Mouse (Mus musculus): ENCODE measurements around the gene Ppt1. TPM values are rescaled to one million over a fixed set of nuclear protein-coding genes. Genes with fewer than 3 reads are reported as not detected.
"Not testable (repeated sequence)": the region's sequence is repeated elsewhere in the genome, so short reads cannot be mapped to it uniquely, and the experiment has no call there.

The Ppt1 gene
- 40.0 TPM for polyA plus RNA-seq (2012; fragmentation: generic; extraction: Trizol)
- long read RNA-seq, experiment 1, transcript Ppt1-201 (9 exons, 2,381 nt) = major isoform, 113 of 130 reads
- long read RNA-seq, experiment 1, partial matches to known transcripts = 3 of 130 reads
- long read RNA-seq, experiment 1, other reads (novel, unspliced or antisense) = 12 of 130 reads
- long read RNA-seq, experiment 2, transcript Ppt1-201 (9 exons, 2,381 nt) = major isoform, 431 of 454 reads
- long read RNA-seq, experiment 2, partial matches to known transcripts = 0 of 454 reads
- long read RNA-seq, experiment 2, other reads (novel, unspliced or antisense) = 20 of 454 reads

DNA sequence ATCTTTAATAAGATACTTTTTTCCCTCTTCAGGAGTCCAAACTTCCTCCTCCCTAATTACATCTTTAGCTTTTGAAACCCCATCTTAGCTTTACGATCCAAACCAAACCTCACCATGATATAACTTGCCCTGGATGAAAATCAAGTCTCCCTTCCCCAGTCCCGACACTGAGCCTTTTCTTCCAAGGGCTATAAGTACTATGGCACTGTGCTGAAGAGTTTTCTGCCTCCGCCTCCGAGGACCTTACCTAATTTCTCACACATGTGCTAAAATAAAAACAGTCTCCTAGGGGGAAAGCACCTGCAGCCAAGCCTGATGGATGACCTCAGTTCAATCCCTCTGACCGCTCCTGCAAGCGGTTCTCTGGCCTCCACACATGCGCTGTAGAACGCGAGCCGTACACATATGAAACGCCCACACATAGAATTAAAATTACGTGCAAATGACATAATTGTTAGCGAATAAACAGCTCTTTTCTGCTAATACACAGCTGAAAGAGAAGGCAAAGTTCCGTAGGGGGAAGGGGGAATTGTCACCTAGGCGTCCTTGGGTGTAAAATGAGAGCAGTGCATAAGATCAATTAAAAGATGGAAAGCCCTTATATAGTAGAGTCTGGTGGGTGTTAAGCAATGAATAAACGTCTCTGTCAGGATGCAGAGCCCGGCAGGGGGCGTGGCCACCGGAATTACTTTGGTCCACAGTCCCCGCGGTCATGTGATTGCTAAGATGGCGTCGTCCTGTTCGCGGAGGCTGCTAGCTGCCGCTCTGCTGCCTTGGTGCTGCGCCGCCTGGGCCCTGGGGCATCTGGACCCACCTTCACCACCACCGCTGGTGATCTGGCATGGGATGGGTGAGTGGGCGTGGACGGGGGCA lies at the start of gene Ppt1:
Gene Ppt1, plus strand, starts transcription at position 713 of the 873 bp plus-strand sequence.
- Histone ChIP-seq H3K79me3 (ENCODE audit: low read depth) (peaks cover 16% of the 10 kb centered on the region), H3K79me2 (ENCODE audit: control insufficient read depth, insufficient read depth) (peaks cover 34% of the 10 kb centered on the region), H3K27me3 (ENCODE audit: control insufficient read depth, insufficient read depth, insufficient read length) (no peaks in the 10 kb centered on the region), H3K4me3 (ENCODE audit: insufficient read depth, poor library complexity, severe bottlenecking) (peak within 1 kb of the TSS; percentile 69), H3K36me3 (ENCODE audit: control insufficient read depth, insufficient read depth) (peaks cover 9% of the 10 kb centered on the region), H3ac (ENCODE audit: control insufficient read depth, insufficient read length, low read depth) (peak within 1 kb of the TSS; percentile 85)
- TF ChIP-seq MYOG (IDR thresholded peaks at IDR 0.05; ENCODE audit: control insufficient read depth, extremely low read depth, insufficient read length) (no peak), MAX (IDR thresholded peaks at IDR 0.05) (peak; percentile 56), MYOD1 (IDR thresholded peaks at IDR 0.05; ENCODE audit: control insufficient read depth, insufficient read length, low read depth) (no peak), CEBPB (IDR thresholded peaks at IDR 0.05; ENCODE audit: low read depth) (peak; percentile 54), CTCF (IDR thresholded peaks at IDR 0.05; ENCODE audit: control insufficient read depth, insufficient read depth, insufficient read length) (no peak), USF1 (IDR thresholded peaks at IDR 0.05; ENCODE audit: low read depth) (peak; percentile 92), FOSL1 (IDR thresholded peaks at IDR 0.05; ENCODE audit: insufficient read depth, low read length, poor library complexity, severe bottlenecking) (no peak)

DNA sequence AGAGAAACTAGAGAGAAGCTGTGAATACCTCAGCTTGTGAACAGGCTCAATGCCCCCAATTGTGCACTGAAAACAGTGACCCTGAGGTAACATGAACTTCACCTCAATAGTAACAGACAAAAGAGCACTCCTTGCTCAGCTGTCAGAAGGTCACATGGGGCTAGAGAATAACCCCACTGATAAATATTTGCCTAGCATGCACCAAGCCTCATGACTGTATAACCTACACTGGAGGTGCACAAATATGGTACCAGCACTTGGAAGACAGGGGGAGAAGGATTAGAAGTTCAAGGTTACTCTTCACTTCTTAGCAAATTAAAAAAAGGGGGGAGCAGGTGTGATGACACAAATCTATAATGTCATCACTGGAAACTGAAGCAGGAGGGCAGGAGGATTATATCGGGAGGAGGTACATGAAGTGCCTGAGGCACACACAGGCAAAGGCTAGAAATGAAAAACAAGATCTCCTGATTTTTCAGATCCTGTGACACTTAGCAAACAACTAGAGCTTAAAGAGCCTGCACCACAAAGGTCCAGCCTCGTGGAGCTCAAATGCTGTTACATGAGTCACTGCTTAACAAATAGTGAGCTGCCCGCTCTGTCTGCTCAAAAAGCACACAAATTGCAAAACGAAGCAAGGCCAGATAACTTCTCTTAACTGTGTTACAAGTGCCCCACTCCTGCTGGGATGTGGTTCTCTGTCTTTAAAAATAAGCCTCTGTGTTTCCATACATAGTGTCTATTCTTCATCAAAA lies 46.5 kb upstream of the Ppt1 start:
- no peak overlapping the region for H3K4me3 ChIP-seq (ENCODE audit: insufficient read depth, poor library complexity, severe bottlenecking)
- H3ac ChIP-seq (ENCODE audit: control insufficient read depth, insufficient read length, low read depth) = no peak overlapping the region
- no peak for TF ChIP-seq MYOG (IDR thresholded peaks at IDR 0.05; ENCODE audit: control insufficient read depth, extremely low read depth, insufficient read length)
- H3K79me3 ChIP-seq (ENCODE audit: low read depth) = no peaks in the 10 kb centered on the region
- no peaks in the 10 kb centered on the region for H3K79me2 ChIP-seq (ENCODE audit: control insufficient read depth, insufficient read depth)
- no peaks in the 10 kb centered on the region for H3K36me3 ChIP-seq (ENCODE audit: control insufficient read depth, insufficient read depth)
- H3K27me3 ChIP-seq (ENCODE audit: control insufficient read depth, insufficient read depth, insufficient read length) = no peaks in the 10 kb centered on the region

DNA sequence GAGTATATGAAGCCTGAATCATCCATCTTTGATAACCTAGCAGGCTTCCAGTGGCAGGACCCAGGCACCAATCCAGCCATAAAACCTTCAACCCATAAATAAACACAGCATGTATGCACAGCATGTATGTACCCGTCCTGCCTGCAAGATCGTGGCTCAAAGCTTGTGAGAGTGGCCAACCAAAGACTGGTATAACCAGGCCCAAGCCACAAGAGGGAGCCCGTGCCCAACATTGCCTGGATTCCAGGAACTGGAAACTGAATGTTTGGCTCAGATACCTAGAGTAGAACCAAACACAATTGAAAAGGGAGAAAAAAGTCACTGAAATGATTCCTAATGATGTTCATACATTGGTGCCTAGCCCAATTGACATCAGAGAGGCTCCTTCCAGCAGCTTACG lies 27.9 kb upstream of the Ppt1 start:
- no peaks in the 10 kb centered on the region for H3K79me2 ChIP-seq (ENCODE audit: control insufficient read depth, insufficient read depth)
- H3K36me3 ChIP-seq (ENCODE audit: control insufficient read depth, insufficient read depth) = no peaks in the 10 kb centered on the region
- H3K79me3 ChIP-seq (ENCODE audit: low read depth) = no peaks in the 10 kb centered on the region
- H3K4me3 ChIP-seq (ENCODE audit: insufficient read depth, poor library complexity, severe bottlenecking) = no peak overlapping the region
- H3ac ChIP-seq (ENCODE audit: control insufficient read depth, insufficient read length, low read depth) = no peak overlapping the region
- peaks cover 6% of the 10 kb centered on the region for H3K27me3 ChIP-seq (ENCODE audit: control insufficient read depth, insufficient read depth, insufficient read length)
- TF ChIP-seq CTCF (IDR thresholded peaks at IDR 0.05; ENCODE audit: control insufficient read depth, insufficient read depth, insufficient read length) = peak; percentile 71
- no peak for TF ChIP-seq MAX (IDR thresholded peaks at IDR 0.05)

DNA sequence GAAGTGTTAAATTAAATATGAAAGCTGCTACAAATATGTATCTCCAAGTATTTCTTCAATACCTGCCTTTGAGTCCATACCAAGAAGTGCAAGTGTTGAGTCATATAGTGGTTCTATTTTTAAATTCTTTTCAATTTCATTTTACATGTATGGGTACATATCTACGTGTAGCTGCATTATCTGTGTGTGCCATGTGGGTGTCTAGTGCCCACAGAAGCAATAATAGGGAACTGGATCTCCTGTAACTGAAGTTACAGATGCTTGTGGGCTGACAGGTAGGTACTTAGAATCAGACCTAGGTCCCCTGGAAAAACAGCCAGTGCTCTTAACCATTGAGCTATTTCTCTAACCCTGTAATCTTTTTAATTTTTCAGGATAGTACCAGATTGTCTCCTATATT lies 24.9 kb upstream of the Ppt1 start:
- H3ac ChIP-seq (ENCODE audit: control insufficient read depth, insufficient read length, low read depth) = no peak overlapping the region
- H3K4me3 ChIP-seq (ENCODE audit: insufficient read depth, poor library complexity, severe bottlenecking) = no peak overlapping the region
- H3K79me3 ChIP-seq (ENCODE audit: low read depth) = no peaks in the 10 kb centered on the region
- no peaks in the 10 kb centered on the region for H3K79me2 ChIP-seq (ENCODE audit: control insufficient read depth, insufficient read depth)
- peaks cover 6% of the 10 kb centered on the region for H3K27me3 ChIP-seq (ENCODE audit: control insufficient read depth, insufficient read depth, insufficient read length)
- no peak for TF ChIP-seq USF1 (IDR thresholded peaks at IDR 0.05; ENCODE audit: low read depth)
- H3K36me3 ChIP-seq (ENCODE audit: control insufficient read depth, insufficient read depth) = no peaks in the 10 kb centered on the region

DNA sequence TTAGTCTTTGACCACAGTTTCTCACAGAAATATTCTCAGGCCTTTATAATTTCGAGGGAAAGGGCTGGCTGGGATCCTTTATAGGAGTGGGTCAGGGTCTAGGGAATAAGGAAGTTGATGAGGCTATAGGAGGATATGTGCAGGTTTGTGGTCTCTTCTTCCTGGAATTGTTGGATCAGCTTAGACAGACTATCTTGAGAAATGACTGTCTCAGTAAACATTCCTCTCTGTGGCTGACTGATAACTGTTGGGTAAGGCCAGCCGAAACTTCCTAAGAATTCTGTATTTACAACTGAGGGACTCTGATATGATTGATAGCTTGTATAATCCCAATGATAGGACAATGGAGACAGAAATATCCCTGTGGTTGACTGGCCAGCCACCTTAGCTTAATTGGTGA lies 24.2 kb upstream of the Ppt1 start:
- Histone ChIP-seq H3K79me3 (ENCODE audit: low read depth) (no peaks in the 10 kb centered on the region), H3ac (ENCODE audit: control insufficient read depth, insufficient read length, low read depth) (no peak overlapping the region), H3K79me2 (ENCODE audit: control insufficient read depth, insufficient read depth) (no peaks in the 10 kb centered on the region), H3K4me3 (ENCODE audit: insufficient read depth, poor library complexity, severe bottlenecking) (no peak overlapping the region), H3K36me3 (ENCODE audit: control insufficient read depth, insufficient read depth) (no peaks in the 10 kb centered on the region), H3K27me3 (ENCODE audit: control insufficient read depth, insufficient read depth, insufficient read length) (peaks cover 6% of the 10 kb centered on the region)
- TF ChIP-seq CEBPB (IDR thresholded peaks at IDR 0.05; ENCODE audit: low read depth) (no peak), MYOD1 (IDR thresholded peaks at IDR 0.05; ENCODE audit: control insufficient read depth, insufficient read length, low read depth) (no peak), CTCF (IDR thresholded peaks at IDR 0.05; ENCODE audit: control insufficient read depth, insufficient read depth, insufficient read length) (no peak), FOSL1 (IDR thresholded peaks at IDR 0.05; ENCODE audit: insufficient read depth, low read length, poor library complexity, severe bottlenecking) (no peak), MYOG (IDR thresholded peaks at IDR 0.05; ENCODE audit: control insufficient read depth, extremely low read depth, insufficient read length) (no peak), MAX (IDR thresholded peaks at IDR 0.05) (no peak), USF1 (IDR thresholded peaks at IDR 0.05; ENCODE audit: low read depth) (no peak)

DNA sequence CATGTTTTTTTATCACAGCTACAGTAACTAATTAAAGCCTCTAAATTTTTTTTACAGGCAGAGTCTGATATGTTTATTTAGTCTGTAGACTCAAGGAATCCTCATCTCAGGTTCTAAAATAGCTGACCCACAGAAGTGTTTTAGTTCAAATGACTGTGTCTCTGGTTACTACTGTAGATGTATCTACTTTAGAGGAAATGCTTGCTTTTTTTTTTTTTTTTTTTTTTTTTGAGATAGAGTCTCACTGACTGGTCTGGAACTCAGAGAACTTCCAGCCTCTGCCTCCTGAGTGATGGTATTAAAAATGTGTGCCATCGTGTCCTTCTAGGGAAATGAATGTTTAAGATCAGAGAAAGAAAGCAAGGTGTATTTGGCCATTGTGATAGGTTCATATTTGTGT lies 19.8 kb upstream of the Ppt1 start:
- H3K4me3 ChIP-seq (ENCODE audit: insufficient read depth, poor library complexity, severe bottlenecking) = no peak overlapping the region
- no peaks in the 10 kb centered on the region for H3K36me3 ChIP-seq (ENCODE audit: control insufficient read depth, insufficient read depth)
- no peaks in the 10 kb centered on the region for H3K79me3 ChIP-seq (ENCODE audit: low read depth)
- no peaks in the 10 kb centered on the region for H3K79me2 ChIP-seq (ENCODE audit: control insufficient read depth, insufficient read depth)
- TF ChIP-seq CEBPB (IDR thresholded peaks at IDR 0.05; ENCODE audit: low read depth) = no peak
- TF ChIP-seq FOSL1 (IDR thresholded peaks at IDR 0.05; ENCODE audit: insufficient read depth, low read length, poor library complexity, severe bottlenecking) = no peak
- TF ChIP-seq USF1 (IDR thresholded peaks at IDR 0.05; ENCODE audit: low read depth) = no peak
- TF ChIP-seq MYOG (IDR thresholded peaks at IDR 0.05; ENCODE audit: control insufficient read depth, extremely low read depth, insufficient read length) = no peak
- TF ChIP-seq MAX (IDR thresholded peaks at IDR 0.05) = no peak
- TF ChIP-seq CTCF (IDR thresholded peaks at IDR 0.05; ENCODE audit: control insufficient read depth, insufficient read depth, insufficient read length) = no peak
- no peak for TF ChIP-seq MYOD1 (IDR thresholded peaks at IDR 0.05; ENCODE audit: control insufficient read depth, insufficient read length, low read depth)
- H3ac ChIP-seq (ENCODE audit: control insufficient read depth, insufficient read length, low read depth) = no peak overlapping the region
- H3K27me3 ChIP-seq (ENCODE audit: control insufficient read depth, insufficient read depth, insufficient read length) = peaks cover 13% of the 10 kb centered on the region

DNA sequence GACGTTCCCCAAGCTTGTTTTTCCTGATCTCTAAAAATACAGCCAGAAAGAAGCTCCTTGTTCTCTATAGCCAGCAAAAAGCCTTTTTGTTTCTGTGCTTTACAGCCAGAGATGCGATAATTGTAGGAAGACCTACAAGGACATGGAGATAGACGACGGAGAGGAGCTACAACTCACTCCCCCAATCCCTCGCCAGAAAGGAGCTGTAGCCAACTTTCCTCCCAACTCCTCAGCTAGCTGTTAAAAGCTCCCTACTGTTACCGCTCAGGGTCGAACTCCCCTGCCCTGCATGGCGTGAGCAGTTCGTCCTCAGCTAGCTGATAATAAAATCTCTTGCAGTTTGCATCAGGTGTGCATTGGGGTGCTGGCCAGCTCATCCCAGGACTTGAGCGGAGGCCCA lies 15.1 kb upstream of the Ppt1 start:
- not testable (repeated sequence) for H3K4me3 ChIP-seq (ENCODE audit: insufficient read depth, poor library complexity, severe bottlenecking)

More for the DNA sequence above, 15.1 kb upstream of the Ppt1 start:
- not testable (repeated sequence) for H3K36me3 ChIP-seq (ENCODE audit: control insufficient read depth, insufficient read depth); H3K79me3 ChIP-seq (ENCODE audit: low read depth); H3ac ChIP-seq (ENCODE audit: control insufficient read depth, insufficient read length, low read depth); H3K79me2 ChIP-seq (ENCODE audit: control insufficient read depth, insufficient read depth); H3K27me3 ChIP-seq (ENCODE audit: control insufficient read depth, insufficient read depth, insufficient read length)
